Comparison of ENCODE assay signal across 8 mouse cellular contexts in genomic region chr3:123264706-123265105, GRCm38 (mm10). TPM values are rescaled to one million over a fixed set of nuclear protein-coding genes. Genes with fewer than 3 reads are reported as not detected.
DNase-seq lines count a peak whose midpoint lies in the region; ATAC-seq lines count a peak whose summit lies in the region.

No protein-coding gene starts in this region.

- H3K27ac ChIP-seq in kidney, embryonic 16.5 days (ENCODE audit: low read length), result no peak overlapping the region
- no peak overlapping the region for H3K27ac ChIP-seq in stomach, embryonic 16.5 days (ENCODE audit: low read length)

- 0 out of 2 replicates have a peak, but pooled peaks cover 3% of the 10 kb centered on the region for H3K27me3 ChIP-seq in kidney, embryonic 16.5 days (ENCODE audit: insufficient read depth, low read length)
- H3K27me3 ChIP-seq in stomach, embryonic 16.5 days (ENCODE audit: control insufficient read depth, insufficient read depth, low read length), result no peaks in the 10 kb centered on the region

- DNase-seq in cerebellum, postnatal 14 days, result peak; percentile 35 to 57
- no peak for DNase-seq in cerebellum, adult 18-20 months
- DNase-seq in 3134 (ENCODE audit: extremely low read depth, insufficient read length, low spot score), result peak; percentile 43
- peak; percentile 28 for DNase-seq in heart, adult 8-10 months (ENCODE audit: low spot score)
- no peak for DNase-seq in embryo, embryonic 10.5 days (ENCODE audit: low spot score)
- no peak for DNase-seq in ovary, postnatal 14 days (ENCODE audit: low spot score)

- ATAC-seq in kidney, embryonic 16.5 days (ENCODE audit: low FRiP score, low TSS enrichment), result no peak
- no peak for ATAC-seq in stomach, embryonic 16.5 days (ENCODE audit: insufficient read depth, low FRiP score)

- peaks cover 9% of the 10 kb centered on the region; the same call in 1 of the 2 replicates for H3K4me1 ChIP-seq in kidney, embryonic 16.5 days (ENCODE audit: insufficient read depth, low read length)
- peaks cover 7% of the 10 kb centered on the region; the same call in 1 of the 2 replicates for H3K4me1 ChIP-seq in stomach, embryonic 16.5 days (ENCODE audit: control insufficient read depth, insufficient read depth, low read length)

- peak overlapping the region; percentile 56 for H3K9ac ChIP-seq in kidney, embryonic 16.5 days (replicated peaks; ENCODE audit: low read length)
- H3K9ac ChIP-seq in stomach, embryonic 16.5 days (ENCODE audit: low read length), result peak overlapping the region; percentile 31; the same call in 1 of the 2 replicates

- H3K4me3 ChIP-seq in kidney, embryonic 16.5 days (ENCODE audit: low read length), result peak overlapping the region; percentile 45
- H3K4me3 ChIP-seq in stomach, embryonic 16.5 days (replicated peaks; ENCODE audit: low read length), result peak overlapping the region; percentile 41

- peak overlapping the region; percentile 39 for H3K4me2 ChIP-seq in kidney, embryonic 16.5 days (replicated peaks; ENCODE audit: low read depth, low read length)
- H3K4me2 ChIP-seq in stomach, embryonic 16.5 days (ENCODE audit: low read depth, low read length), result peak overlapping the region; percentile 33

- peaks cover under 1% of the 10 kb centered on the region; the same call in 1 of the 2 replicates for H3K36me3 ChIP-seq in kidney, embryonic 16.5 days (ENCODE audit: insufficient read depth, low read length)
- peaks cover under 1% of the 10 kb centered on the region for H3K36me3 ChIP-seq in stomach, embryonic 16.5 days (ENCODE audit: control insufficient read depth, insufficient read depth, low read length)

- no peaks in the 10 kb centered on the region for H3K9me3 ChIP-seq in kidney, embryonic 16.5 days (ENCODE audit: low read length)
- no peaks in the 10 kb centered on the region for H3K9me3 ChIP-seq in stomach, embryonic 16.5 days (replicated peaks; ENCODE audit: control insufficient read depth, low read length)

- 45% methylated on average over 6 of the region's 6 CpGs for WGBS in kidney, embryonic 16.5 days
- WGBS in stomach, embryonic 16.5 days, result 30% methylated on average over 6 of the region's 6 CpGs

RNA-seq across cellular contexts. Expression of gene Sec24d, which starts 2.5 kb away (rescaled TPM):
- 10 to 100 TPM; 31.1 to 37.7 (median 35.0) TPM for total RNA-seq in heart, adult 8-10 months (2022)
- polyA plus RNA-seq in kidney, embryonic 16.5 days (2015; fragmentation: Nextera tagmentation; extraction: Ambion mirVana), result 70.1 and 75.4 TPM in 2 replicates
- polyA plus RNA-seq in stomach, embryonic 16.5 days (2015; fragmentation: Nextera tagmentation; extraction: Ambion mirVana), result 110 and 114 TPM in 2 replicates

RNA-seq across cellular contexts. Expression of gene Synpo2, which starts 28.8 kb away (rescaled TPM):
- total RNA-seq in heart, adult 8-10 months (2022), result 100 to 1,000 TPM in 2 of 4 experiments, 10 to 100 TPM in 2; 91.9 to 102 (median 100) TPM
- polyA plus RNA-seq in kidney, embryonic 16.5 days (2015; fragmentation: Nextera tagmentation; extraction: Ambion mirVana), result 9.5 and 9.9 TPM in 2 replicates
- 38.7 and 38.9 TPM in 2 replicates for polyA plus RNA-seq in stomach, embryonic 16.5 days (2015; fragmentation: Nextera tagmentation; extraction: Ambion mirVana)

Comparison
In these comparisons a context has a peak if more than half of its experiments do, and no peak if none do; other contexts are left out.
1. DNase-seq: peak in cerebellum, postnatal 14 days (2 of 2), 3134 (single experiment) and heart, adult 8-10 months (single experiment); none in cerebellum, adult 18-20 months (0 of 2), embryo, embryonic 10.5 days (single experiment) and ovary, postnatal 14 days (single experiment).